Mouse (Mus musculus) granulocyte monocyte progenitor cell, adult 5-6 weeks (primary cell): ENCODE results near the gene Casp9. TPM values are rescaled to one million over a fixed set of nuclear protein-coding genes. Genes with fewer than 3 reads are reported as not detected.
A peak's percentile ranks its signal among the peaks of the same experiment; 100 is the strongest.

Experiments
- ATAC-seq: replicated peaks from 2 replicates; pipeline ENCODE4 v1.8.0; 2016; ENCODE audit warnings: mild to moderate bottlenecking, moderate TSS enrichment, inconsistent platforms; ENCODE audit not compliant: poor library complexity, severe bottlenecking
- total RNA-seq, 2 experiments: library from RNA; stranded (forward) in 1 of 2; stranded (reverse) in 1 of 2; fragments of 200-712, 200-1000 nt in 1 of 2; fragments of >200 nt in 1 of 2; fragmentation: Nextera tagmentation in 1 of 2; gene quantifications; 2 replicates each; pipeline ENCODE4 v1.2.3; 2014 to 2017

Gene Casp9
- total RNA-seq, 2 experiments from 2014 or later, result 11.1 to 11.5 TPM

- peak; percentile 14 for ATAC-seq
These were observed 68.3 kb downstream of the Casp9 start for GRCm38 (mm10) chr4:141861591-141862295.

DNA sequence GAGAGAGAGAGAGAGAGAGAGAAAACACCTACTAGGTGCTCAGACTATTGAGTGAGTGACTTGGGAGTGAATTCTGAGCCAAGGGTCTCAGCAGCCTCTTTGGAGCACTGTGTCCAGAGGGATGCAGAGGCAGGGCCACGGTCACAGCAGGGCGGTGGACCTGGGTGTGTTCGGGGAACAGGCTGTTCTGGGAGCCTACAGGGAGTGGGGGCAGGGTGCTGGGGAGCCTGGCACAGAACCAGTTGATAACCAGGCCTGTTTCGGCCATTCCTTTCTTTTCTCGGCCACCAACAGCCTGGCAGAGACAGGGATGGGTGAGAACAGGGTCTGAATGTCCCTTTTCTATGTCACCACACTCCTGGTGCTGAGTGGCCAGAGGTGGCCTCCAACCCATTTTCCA is 69.5 kb downstream of the Casp9 start:
- ATAC-seq, result no peak

- ATAC-seq, result 0 out of 2 replicates have a peak, but pooled peaks have one; percentile 3
These were observed 70.4 kb downstream of the Casp9 start for GRCm38 (mm10) chr4:141863726-141864280.

- ATAC-seq, result no peak
These were observed 71.1 kb downstream of the Casp9 start for GRCm38 (mm10) chr4:141864506-141864905.

DNA sequence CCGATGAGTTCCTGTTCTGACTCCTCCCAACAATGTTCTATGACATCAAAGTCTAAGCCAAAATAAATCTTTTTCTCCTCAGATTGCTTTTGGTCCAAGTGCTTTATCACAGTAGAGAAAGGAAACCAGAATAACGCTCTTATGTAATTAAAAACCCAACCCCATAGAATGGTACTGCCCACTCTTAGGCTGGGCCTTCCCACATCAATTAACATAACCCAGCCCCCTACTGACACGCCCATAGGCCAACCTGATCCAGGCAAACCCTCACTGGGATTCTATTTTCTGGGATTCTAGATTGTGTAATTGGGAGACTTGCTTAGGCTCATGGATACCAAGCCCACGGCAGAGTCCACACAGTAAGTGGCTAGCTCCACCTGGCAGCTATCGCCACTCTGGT is 71.6 kb downstream of the Casp9 start:
- no peak for ATAC-seq

Other genes with a start within 250 kb of the Casp9 start
- 0.11 and 0.36 TPM in 2 replicates for gene Fblim1, start 187.5 kb upstream of the Casp9 start, total RNA-seq (2014; fragmentation: Nextera tagmentation)
- not detected in 2 replicates for gene Fblim1, start 187.5 kb upstream of the Casp9 start, total RNA-seq (2017)
- 1.7 and 3.8 TPM in 2 replicates for gene Tmem82, start 175.0 kb upstream of the Casp9 start, total RNA-seq (2014; fragmentation: Nextera tagmentation)
- gene Tmem82, start 175.0 kb upstream of the Casp9 start, total RNA-seq (2017), result 0.72 TPM in 1 of 2 replicates, not detected in the other
- not detected in 2 replicates for gene Slc25a34, start 169.8 kb upstream of the Casp9 start, total RNA-seq (2014; fragmentation: Nextera tagmentation)
- not detected in 2 replicates for gene Slc25a34, start 169.8 kb upstream of the Casp9 start, total RNA-seq (2017)
- gene Plekhm2, start 128.7 kb upstream of the Casp9 start, total RNA-seq (2014; fragmentation: Nextera tagmentation), result 11.5 and 17.0 TPM in 2 replicates
- 7.2 and 11.2 TPM in 2 replicates for gene Plekhm2, start 128.7 kb upstream of the Casp9 start, total RNA-seq (2017)
- gene Rsc1a1, start 108.0 kb upstream of the Casp9 start, total RNA-seq (2014; fragmentation: Nextera tagmentation), result 6.8 and 15.2 TPM in 2 replicates
- 9.5 and 11.3 TPM in 2 replicates for gene Rsc1a1, start 108.0 kb upstream of the Casp9 start, total RNA-seq (2017)
- 27.4 and 32.9 TPM in 2 replicates for gene Ddi2, start 70.2 kb upstream of the Casp9 start, total RNA-seq (2014; fragmentation: Nextera tagmentation)
- 26.8 and 32.7 TPM in 2 replicates for gene Ddi2, start 70.2 kb upstream of the Casp9 start, total RNA-seq (2017)
- not detected in 2 replicates for gene Agmat, start 46.9 kb upstream of the Casp9 start, total RNA-seq (2014; fragmentation: Nextera tagmentation)
- gene Agmat, start 46.9 kb upstream of the Casp9 start, total RNA-seq (2017), result not detected in 2 replicates
- gene Dnajc16, start 2.7 kb upstream of the Casp9 start, total RNA-seq (2014; fragmentation: Nextera tagmentation), result 6.9 and 10.2 TPM in 2 replicates
- 4.3 and 9.2 TPM in 2 replicates for gene Dnajc16, start 2.7 kb upstream of the Casp9 start, total RNA-seq (2017)
- gene Cela2a, start 32.5 kb downstream of the Casp9 start, total RNA-seq (2014; fragmentation: Nextera tagmentation), result not detected in 2 replicates
- gene Cela2a, start 32.5 kb downstream of the Casp9 start, total RNA-seq (2017), result not detected in 2 replicates
- gene Ctrc, start 52.7 kb downstream of the Casp9 start, total RNA-seq (2014; fragmentation: Nextera tagmentation), result not detected in 2 replicates
- not detected in 2 replicates for gene Ctrc, start 52.7 kb downstream of the Casp9 start, total RNA-seq (2017)
- 50.2 and 58.8 TPM in 2 replicates for gene Efhd2, start 81.3 kb downstream of the Casp9 start, total RNA-seq (2014; fragmentation: Nextera tagmentation)
- 53.7 and 72.7 TPM in 2 replicates for gene Efhd2, start 81.3 kb downstream of the Casp9 start, total RNA-seq (2017)
- gene Fhad1, start 221.5 kb downstream of the Casp9 start, total RNA-seq (2014; fragmentation: Nextera tagmentation), result not detected in 2 replicates
- gene Fhad1, start 221.5 kb downstream of the Casp9 start, total RNA-seq (2017), result 0.39 TPM in 1 of 2 replicates, not detected in the other